Mouse (Mus musculus): ENCODE results near the gene Etv6. TPM values are rescaled to one million over a fixed set of nuclear protein-coding genes. Genes with fewer than 3 reads are reported as not detected.

Etv6 gene
- polyA plus RNA-seq, 1 experiment = 13.5 TPM

DNA sequence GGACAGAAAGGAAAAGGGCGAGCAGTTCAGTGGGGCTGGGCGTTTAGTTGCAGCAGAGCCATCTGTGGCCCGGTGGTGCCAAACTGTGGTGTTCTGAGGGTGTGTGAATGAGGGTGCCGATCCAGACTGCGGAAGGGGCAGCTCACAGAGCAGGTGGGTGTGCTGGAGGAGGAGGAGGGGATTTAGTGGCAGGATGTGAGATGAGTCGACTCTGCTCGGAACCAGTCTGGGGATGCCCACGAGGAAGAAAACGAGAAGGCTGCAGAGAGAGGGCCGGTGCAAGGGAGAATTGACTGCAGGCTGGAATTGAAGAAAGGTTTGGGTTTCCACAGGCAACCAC lies 24.0 kb downstream of the Etv6 start:
- peak; percentile 27 for DNase-seq (ENCODE audit: low read depth)
- TF ChIP-seq POLR2A (IDR thresholded peaks at IDR 0.05; ENCODE audit: borderline replicate concordance, extremely low read depth, insufficient read depth, insufficient read length, poor library complexity, severe bottlenecking) (no peak), CTCF (IDR thresholded peaks at IDR 0.05; ENCODE audit: borderline replicate concordance, extremely low read depth, insufficient read depth, insufficient read length) (no peak)

DNA sequence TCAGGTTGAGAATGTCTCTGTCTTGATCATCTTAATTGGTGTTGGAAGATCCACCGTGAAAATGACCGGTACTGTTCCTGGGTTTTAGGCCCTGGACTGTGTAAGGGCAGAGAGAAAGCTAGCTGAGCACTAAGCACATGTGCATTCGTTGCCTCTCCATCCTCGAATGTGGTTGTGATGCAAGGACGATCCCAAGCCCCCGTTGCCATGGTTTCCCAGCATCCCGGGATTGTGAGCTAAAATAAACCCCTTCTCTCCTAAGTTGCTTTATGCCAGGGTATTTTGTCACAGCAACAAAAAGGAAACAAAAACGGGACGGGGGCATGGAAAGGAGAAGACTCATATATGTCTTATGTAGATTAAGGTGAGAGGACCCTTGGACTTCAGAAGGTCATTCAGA lies 24.5 kb downstream of the Etv6 start:
- no peak for DNase-seq (ENCODE audit: low read depth)
- TF ChIP-seq CTCF (IDR thresholded peaks at IDR 0.05; ENCODE audit: borderline replicate concordance, extremely low read depth, insufficient read depth, insufficient read length) (no peak), POLR2A (IDR thresholded peaks at IDR 0.05; ENCODE audit: borderline replicate concordance, extremely low read depth, insufficient read depth, insufficient read length, poor library complexity, severe bottlenecking) (no peak)

DNA sequence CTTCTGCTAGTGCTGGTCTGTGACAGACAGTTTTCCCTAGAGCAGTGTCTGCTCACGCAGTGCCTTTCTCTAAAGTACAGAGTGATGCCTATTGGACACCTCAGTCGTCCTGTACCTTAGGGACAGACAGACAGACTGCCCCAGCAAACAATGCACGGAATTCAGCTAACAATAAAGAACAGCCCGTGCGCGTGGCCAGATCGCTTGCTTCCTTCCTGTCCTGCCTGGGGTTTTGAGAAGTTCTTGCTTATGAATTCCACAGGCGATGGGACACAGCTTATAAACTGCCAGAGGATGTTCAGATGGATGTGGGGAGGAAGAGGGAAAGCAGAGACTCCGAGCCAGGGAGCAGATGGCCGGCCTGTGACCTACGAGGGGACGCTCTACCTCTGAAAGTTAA lies 25.3 kb downstream of the Etv6 start:
- no peak for DNase-seq (ENCODE audit: low read depth)
- TF ChIP-seq CTCF (IDR thresholded peaks at IDR 0.05; ENCODE audit: borderline replicate concordance, extremely low read depth, insufficient read depth, insufficient read length) = no peak

DNA sequence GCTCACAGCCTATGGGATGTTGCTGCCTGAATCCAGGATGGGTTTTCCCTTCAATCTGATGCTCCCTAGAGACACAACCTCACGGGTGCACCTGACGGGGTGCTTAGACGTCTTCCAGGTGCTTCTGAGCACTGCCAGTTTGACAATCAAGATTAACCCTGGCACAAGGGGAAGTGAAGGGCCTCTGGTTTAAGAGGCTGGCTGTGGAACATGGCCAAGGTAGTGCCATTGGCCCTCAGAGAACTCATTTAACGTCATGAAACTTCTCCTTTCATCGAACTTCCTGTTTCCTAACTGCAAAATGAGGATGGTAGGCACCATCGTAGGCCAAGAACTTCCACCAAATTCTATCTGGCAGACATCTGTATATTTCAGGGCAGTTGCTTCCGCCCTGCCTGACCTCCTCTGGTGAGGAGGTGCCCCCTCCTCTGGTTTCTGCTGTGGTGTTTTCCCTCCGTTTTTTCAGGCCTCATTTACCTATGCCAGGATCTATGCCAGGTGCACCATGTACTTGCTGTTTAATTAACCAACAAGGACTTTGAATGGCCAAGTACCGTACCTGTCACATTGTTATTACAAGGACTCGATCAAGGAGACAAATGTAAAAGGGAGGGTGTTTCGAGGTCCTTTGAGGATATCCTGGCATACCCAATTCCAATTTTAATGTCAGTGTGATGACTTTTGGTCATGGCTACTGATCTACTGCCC lies 29.7 kb downstream of the Etv6 start:
- TF ChIP-seq POLR2A (IDR thresholded peaks at IDR 0.05; ENCODE audit: borderline replicate concordance, extremely low read depth, insufficient read depth, insufficient read length, poor library complexity, severe bottlenecking) = no peak
- no peak for TF ChIP-seq CTCF (IDR thresholded peaks at IDR 0.05; ENCODE audit: borderline replicate concordance, extremely low read depth, insufficient read depth, insufficient read length)
- no peak for DNase-seq (ENCODE audit: low read depth)

DNA sequence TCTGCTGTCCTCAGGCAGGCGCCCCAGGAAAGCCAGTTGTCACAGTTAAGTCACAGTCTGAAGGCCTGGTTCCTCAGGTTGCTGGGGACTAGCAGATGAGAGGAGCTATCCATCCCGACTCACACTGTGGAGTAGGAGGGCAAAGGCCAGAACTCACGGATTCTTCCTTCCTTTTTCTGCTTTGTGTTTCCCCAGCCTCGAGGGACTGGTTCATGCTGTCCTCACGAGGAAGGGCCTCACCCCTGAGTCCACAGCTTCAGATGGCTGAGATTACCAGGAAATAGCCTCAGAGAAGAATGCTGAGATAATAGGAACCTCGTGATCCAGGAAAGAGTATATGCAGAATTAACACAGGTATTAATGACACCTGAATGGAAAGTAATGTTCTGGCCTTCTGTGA lies 30.6 kb downstream of the Etv6 start:
- no peak for DNase-seq (ENCODE audit: low read depth)
- TF ChIP-seq POLR2A (IDR thresholded peaks at IDR 0.05; ENCODE audit: borderline replicate concordance, extremely low read depth, insufficient read depth, insufficient read length, poor library complexity, severe bottlenecking) (no peak), CTCF (IDR thresholded peaks at IDR 0.05; ENCODE audit: borderline replicate concordance, extremely low read depth, insufficient read depth, insufficient read length) (no peak)

DNA sequence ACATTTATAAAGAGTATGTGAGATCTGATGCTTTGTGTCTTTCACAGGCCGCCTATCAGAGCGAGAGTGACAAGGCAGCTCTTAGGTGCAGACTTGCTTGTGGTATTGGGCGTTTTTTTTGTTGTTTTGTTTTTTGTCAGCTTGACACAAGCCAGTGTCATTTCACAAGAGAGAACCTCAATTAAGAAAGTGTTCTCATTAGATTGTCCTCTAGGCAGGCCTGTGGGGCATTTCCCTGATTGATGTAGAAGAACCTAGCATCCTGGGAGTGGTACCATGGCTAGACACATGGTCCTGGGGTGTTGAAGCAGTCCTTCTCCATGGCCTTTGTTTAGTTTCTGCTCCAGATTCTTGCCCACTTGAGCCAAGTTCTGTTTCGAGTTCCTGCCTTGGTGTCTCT lies 31.5 kb downstream of the Etv6 start:
- DNase-seq (ENCODE audit: low read depth) = no peak
- TF ChIP-seq POLR2A (IDR thresholded peaks at IDR 0.05; ENCODE audit: borderline replicate concordance, extremely low read depth, insufficient read depth, insufficient read length, poor library complexity, severe bottlenecking) (no peak), CTCF (IDR thresholded peaks at IDR 0.05; ENCODE audit: borderline replicate concordance, extremely low read depth, insufficient read depth, insufficient read length) (no peak)

DNA sequence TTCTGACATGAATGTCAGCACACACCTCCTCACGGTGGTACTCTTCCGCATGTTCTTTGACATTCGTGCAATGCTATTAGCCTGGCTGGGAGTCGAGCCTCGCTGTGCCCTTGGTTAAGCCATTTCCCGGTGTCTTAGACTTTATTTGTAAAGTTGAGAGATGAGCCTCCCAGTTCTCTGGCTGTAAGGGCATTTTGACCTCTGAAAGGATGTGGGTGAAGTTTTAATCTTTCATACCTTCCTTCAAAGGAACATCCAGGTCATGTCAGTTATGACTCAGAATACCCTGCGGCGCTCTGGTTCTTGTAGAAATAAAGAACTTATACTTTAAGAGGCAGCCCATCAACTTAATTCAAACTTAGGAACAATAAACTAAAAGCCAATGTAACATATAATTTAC lies 32.0 kb downstream of the Etv6 start:
- DNase-seq (ENCODE audit: low read depth) = no peak
- TF ChIP-seq CTCF (IDR thresholded peaks at IDR 0.05; ENCODE audit: borderline replicate concordance, extremely low read depth, insufficient read depth, insufficient read length) = no peak
- no peak for TF ChIP-seq POLR2A (IDR thresholded peaks at IDR 0.05; ENCODE audit: borderline replicate concordance, extremely low read depth, insufficient read depth, insufficient read length, poor library complexity, severe bottlenecking)

DNA sequence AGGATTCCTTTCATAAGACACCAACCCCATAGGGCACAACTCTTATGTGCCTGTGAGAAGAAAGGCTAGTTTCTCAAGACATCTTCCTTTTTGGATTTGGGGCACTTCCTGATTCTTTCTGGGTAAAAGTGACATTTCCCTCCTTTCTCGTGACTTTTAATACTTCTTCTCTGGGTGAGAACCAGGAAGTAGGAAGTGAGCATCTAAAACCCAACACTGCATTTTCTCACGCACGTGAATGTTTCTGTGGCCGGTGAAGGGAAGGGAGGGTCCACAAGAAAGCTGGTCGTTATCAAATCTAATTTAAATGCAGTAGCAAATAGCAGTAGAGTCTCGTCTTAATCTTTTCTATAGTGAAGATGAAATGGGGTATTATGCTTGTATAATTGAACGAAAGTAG lies 36.9 kb downstream of the Etv6 start:
- no peak for TF ChIP-seq CTCF (IDR thresholded peaks at IDR 0.05; ENCODE audit: borderline replicate concordance, extremely low read depth, insufficient read depth, insufficient read length)
- no peak for TF ChIP-seq POLR2A (IDR thresholded peaks at IDR 0.05; ENCODE audit: borderline replicate concordance, extremely low read depth, insufficient read depth, insufficient read length, poor library complexity, severe bottlenecking)
- DNase-seq (ENCODE audit: low read depth) = no peak

DNA sequence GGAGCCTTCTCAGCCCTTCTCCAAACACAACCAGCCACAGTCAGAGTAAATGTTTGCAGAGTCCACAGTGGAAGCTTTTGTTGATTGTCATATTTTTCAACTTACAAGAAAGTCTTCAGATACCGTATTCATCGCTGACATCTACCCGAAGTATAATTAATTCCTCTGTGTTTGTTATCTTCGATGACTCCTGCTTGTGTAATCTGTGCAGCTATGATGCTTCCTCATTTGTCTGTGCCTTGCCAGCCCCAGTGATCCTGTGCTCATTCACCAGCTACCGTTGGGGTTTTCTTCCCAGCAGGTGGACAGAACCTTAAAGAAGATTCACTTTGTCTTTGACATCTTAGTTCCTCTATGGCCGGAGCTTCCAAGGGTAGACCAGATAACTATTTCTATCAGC lies 37.4 kb downstream of the Etv6 start:
- DNase-seq (ENCODE audit: low read depth) = no peak
- TF ChIP-seq POLR2A (IDR thresholded peaks at IDR 0.05; ENCODE audit: borderline replicate concordance, extremely low read depth, insufficient read depth, insufficient read length, poor library complexity, severe bottlenecking) = no peak
- TF ChIP-seq CTCF (IDR thresholded peaks at IDR 0.05; ENCODE audit: borderline replicate concordance, extremely low read depth, insufficient read depth, insufficient read length) = no peak

DNA sequence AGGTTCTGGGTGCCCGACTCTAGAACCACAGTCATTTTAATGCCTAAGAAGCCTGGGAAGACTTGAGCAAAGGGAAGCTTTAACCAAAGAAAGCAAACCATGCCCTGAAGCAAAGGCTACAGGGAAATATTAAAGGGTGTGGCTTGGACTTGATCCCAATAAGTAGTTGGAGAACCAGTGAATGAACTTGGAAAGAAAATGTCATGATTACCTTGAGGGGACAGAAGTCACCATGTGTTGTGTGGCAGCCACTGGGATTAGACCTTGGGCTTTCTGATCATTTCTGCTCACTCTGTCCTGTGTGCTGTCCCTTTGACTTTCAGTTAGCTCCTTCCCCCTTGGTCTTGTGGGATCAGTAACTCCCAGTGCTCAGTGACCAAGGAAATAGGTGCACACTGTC lies 38.9 kb downstream of the Etv6 start:
- TF ChIP-seq CTCF (IDR thresholded peaks at IDR 0.05; ENCODE audit: borderline replicate concordance, extremely low read depth, insufficient read depth, insufficient read length) = no peak
- TF ChIP-seq POLR2A (IDR thresholded peaks at IDR 0.05; ENCODE audit: borderline replicate concordance, extremely low read depth, insufficient read depth, insufficient read length, poor library complexity, severe bottlenecking) = no peak

DNA sequence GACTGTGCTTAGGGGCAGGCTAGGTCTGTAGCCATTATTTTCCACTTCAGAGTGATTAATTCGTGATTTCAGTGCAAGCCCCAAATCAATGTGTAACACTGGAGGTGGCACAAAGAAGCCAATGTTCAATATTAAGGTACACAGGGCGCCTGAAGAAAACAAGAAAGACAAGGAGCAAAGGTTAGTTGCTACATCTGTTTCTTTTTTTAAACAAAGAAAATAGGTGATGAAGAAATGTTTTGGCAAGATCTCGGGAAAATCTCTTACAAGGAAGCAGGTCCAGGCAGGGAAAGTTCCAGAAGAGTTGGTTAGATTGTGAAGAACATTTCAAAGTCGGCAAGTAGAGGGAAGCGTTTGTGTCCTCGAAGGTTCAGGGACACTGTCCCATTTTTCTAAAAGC lies 39.5 kb downstream of the Etv6 start:
- TF ChIP-seq POLR2A (IDR thresholded peaks at IDR 0.05; ENCODE audit: borderline replicate concordance, extremely low read depth, insufficient read depth, insufficient read length, poor library complexity, severe bottlenecking) = no peak
- no peak for TF ChIP-seq CTCF (IDR thresholded peaks at IDR 0.05; ENCODE audit: borderline replicate concordance, extremely low read depth, insufficient read depth, insufficient read length)
- no peak for DNase-seq (ENCODE audit: low read depth)

More for the DNA sequence above, 38.9 kb downstream of the Etv6 start:
- DNase-seq (ENCODE audit: low read depth) = no peak

DNA sequence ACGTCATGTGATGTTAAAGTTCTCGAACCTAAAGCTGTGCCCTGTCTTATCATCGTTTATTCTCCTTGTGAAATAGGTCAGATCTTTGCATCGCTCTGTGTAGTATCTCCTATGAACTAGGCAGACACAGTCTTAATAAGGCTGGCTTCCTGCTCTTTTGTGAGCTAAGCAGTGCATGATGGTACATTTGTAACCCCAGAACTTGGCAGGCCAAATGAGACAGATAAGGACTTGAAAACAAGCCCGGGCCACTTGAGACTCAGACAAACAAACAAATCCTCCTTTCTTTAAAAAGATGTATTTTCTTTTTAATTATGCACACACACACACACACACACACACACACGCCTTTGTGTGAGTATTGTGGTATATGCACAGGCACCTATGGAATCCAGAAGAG lies 42.5 kb downstream of the Etv6 start:
- DNase-seq (ENCODE audit: low read depth) = no peak
- TF ChIP-seq CTCF (IDR thresholded peaks at IDR 0.05; ENCODE audit: borderline replicate concordance, extremely low read depth, insufficient read depth, insufficient read length) (no peak), POLR2A (IDR thresholded peaks at IDR 0.05; ENCODE audit: borderline replicate concordance, extremely low read depth, insufficient read depth, insufficient read length, poor library complexity, severe bottlenecking) (no peak)
